Mouse (Mus musculus): ENCODE data around the gene Mvb12b.

DNA sequence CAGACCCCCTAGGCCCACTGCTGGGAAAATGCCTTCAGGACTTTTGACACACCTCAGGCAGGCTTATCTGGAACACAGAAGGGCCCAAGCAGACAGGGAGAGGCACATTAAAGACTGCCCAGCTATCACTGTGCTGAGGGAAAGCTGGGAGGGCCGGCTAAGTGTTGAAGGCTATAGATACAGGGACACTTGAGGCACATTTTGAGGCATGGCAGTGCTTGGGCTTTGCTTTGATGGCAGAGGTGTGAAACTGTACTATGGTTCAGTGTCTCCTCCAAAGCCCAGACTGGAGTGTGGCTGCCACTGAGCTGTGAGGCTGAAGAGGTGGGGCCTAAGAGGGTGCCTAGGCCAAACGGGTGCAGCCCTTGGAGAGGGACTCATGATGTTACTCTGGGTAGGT lies 44.1 kb downstream of the Mvb12b start:
- TF ChIP-seq GATA1 (IDR thresholded peaks at IDR 0.05; ENCODE audit: low read length): no peak
- no peak for TF ChIP-seq TAL1 (IDR thresholded peaks at IDR 0.05; ENCODE audit: low read length)
